Mouse (Mus musculus): ENCODE measurements at regions not wholly inside any gene's neighbourhood (a gene's known extent, or its start where the extent isn't known, plus 50 kb on each side); places are given as distances from the start of the nearest gene placed in this dataset.

DNA sequence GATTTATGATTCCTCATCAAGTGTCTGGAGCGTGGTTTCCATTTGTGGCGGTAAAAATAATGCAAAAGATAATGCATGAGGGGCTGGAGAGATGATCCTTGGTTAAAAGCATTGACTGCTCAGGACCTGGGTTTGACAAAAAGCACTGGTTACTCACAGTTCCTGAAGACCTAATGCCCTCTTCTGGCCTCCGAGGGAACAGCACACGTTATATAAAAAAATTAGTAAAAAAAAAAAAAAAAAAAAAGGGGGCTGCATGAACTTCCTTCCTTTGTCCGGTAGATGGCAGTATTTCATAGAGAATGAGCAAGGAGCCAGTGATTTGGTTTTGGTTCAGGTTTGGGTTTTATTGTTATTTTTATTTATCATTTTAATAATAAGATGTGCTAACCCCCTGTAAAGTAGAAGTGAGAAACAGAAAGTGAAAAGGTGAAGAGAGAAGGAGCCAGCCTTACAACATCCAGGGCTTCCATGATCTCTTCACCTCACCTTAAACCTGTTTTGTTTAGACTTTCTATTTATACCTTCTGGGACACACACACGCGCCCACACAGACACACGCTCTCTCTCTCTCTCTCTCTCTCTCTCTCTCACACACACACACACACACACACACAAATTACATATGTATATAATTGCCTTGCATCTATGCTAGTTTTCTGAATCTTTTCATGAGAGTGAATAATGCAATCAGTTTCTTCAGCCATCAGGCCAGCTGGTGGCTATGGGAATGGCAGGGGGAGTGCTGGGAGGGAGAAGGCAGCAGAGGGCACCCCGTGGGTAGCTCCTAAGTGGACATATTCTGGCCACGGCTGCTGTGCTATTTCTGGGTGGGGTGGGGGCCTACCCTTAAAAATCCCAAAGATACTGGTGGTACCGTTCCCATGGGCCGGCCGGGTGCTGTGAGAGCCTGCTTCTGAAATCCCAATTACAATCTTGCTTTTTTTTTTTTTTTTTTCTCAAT, 230.0 kb downstream of the Poteg start:
- peak; percentile 15 for DNase-seq (ENCODE audit: low spot score)

DNA sequence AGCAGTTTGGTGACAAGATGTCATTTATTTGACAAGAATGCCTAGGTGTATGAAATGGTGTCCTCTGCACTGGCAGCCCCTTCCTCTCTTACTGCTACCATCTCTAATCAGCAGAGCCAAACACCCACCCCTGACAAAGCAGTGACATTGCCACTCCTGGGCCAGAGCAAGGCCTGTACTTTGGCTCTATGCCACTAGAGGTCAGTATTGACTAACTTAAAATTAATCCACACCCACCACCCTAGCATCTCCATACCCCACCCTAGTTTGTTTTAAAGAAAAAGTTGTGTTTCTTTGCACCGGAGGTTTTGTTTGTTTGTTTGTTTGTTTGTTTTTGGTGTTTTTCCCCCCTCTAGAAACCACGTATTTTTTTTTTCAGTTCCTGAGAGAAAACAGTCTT, 231.7 kb downstream of the Poteg start:
- DNase-seq (ENCODE audit: low spot score), result peak; percentile 6

DNA sequence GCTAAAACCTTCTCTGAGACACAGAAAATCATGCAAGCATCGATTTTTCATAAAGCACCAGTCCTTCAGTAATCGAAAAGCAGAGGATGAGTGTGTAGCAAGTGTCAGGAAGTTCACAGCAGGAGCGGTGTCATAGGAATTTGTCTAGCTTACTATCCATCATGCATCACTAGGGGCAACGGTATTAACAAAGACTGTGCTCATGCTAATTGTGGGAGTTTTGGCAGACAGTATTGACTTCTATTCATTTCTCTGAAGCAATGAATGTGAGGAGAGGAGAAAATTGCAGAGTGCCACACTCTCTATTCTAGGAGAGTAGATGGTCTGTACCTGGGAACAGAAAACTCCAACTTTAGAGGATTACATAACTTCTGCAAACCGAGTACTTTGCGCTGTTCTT, 274.5 kb downstream of the Poteg start:
- no peak for DNase-seq (ENCODE audit: low spot score)

- no peak for DNase-seq (ENCODE audit: low spot score)
Observed at GRCm38 (mm10) chr8:27770296-27770695, 322.8 kb downstream of the Poteg start.

GRCm38 (mm10) chr8:27770803-27771202, 323.3 kb downstream of the Poteg start:
- no peak for DNase-seq (ENCODE audit: low spot score)

GRCm38 (mm10) chr8:27771250-27771649, 323.8 kb downstream of the Poteg start:
- DNase-seq (ENCODE audit: low spot score), result no peak

DNA sequence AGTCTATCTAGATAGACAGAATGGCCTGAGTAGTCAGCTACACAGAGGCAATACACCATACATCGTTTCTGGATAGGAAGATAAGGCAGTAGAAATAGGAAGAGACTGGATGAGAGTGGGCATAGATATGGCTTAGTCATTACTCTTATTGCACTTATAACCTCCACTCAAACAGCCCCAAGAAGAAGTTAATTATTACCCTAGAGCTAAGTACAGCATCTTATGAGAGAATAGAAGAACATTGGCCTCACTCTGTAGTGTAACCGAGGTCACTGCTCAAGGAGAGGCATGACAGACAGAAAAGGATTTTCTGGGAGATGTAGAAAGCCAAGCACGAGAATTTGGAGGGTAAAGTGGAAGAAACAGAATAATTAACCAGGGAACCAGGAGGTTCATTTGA, 331.5 kb downstream of the Poteg start:
- DNase-seq (ENCODE audit: low spot score), result no peak

Measured in c-Kit-positive CD71-positive TER-119-positive erythroid progenitor cells, embryonic 14.5 days (primary cell).